In genomic region chr6:125192841-125193240, GRCm38 (mm10) we compare ENCODE assay signal across 9 mouse cellular contexts. TPM values are rescaled to one million over a fixed set of nuclear protein-coding genes. Genes with fewer than 3 reads are reported as not detected.
DNase-seq lines count a peak whose midpoint lies in the region; ATAC-seq lines count a peak whose summit lies in the region.
"Had no signal": no experiment of that assay in that cellular context is flagged by ENCODE, and none has a peak within 500 bp of the region (broad histone marks: within the 10 kb centered on the region; RNA-seq: fewer than 3 reads in every experiment).

No protein-coding gene starts in this region.

- no peak for DNase-seq in kidney, postnatal 25 days
- DNase-seq in adipocyte (ENCODE audit: low spot score), result peak; percentile 48
- DNase-seq in hindbrain, embryonic 11.5 days (ENCODE audit: low spot score), result no peak
- no peak for DNase-seq in ovary, postnatal 10 days (ENCODE audit: low spot score)
- no peak for DNase-seq in left cerebral cortex, adult 11 months (ENCODE audit: low spot score)
- DNase-seq in adrenal gland, postnatal 4 days (ENCODE audit: low spot score in 2 of 2), result no peak
- DNase-seq: lung, postnatal 14 days had no signal

- 38% methylated on average over 5 of the region's 5 CpGs for WGBS in kidney, embryonic 14.5 days
- WGBS in hindbrain, embryonic 11.5 days, result 51% methylated on average over 5 of the region's 5 CpGs
- 49% methylated on average over 5 of the region's 5 CpGs for whole genome bisulfite sequencing in midbrain, embryonic 12.5 days

- peak overlapping the region; percentile 79 for H3K4me3 ChIP-seq in kidney, embryonic 14.5 days (ENCODE audit: low read length)
- peak overlapping the region; percentile 56 for H3K4me3 ChIP-seq in hindbrain, embryonic 11.5 days (ENCODE audit: low read depth, low read length)
- peak overlapping the region; percentile 72 for H3K4me3 ChIP-seq in midbrain, embryonic 12.5 days

- H3K9ac ChIP-seq in kidney, embryonic 14.5 days (ENCODE audit: low read depth, low read length), result peak overlapping the region; percentile 81
- peak overlapping the region; percentile 77 for H3K9ac ChIP-seq in hindbrain, embryonic 11.5 days (ENCODE audit: low read depth, low read length)
- H3K9ac ChIP-seq in midbrain, embryonic 12.5 days (replicated peaks), result peak overlapping the region; percentile 85

- H3K4me2 ChIP-seq in kidney, embryonic 14.5 days (replicated peaks; ENCODE audit: low read depth, low read length), result peak overlapping the region; percentile 63
- H3K4me2 ChIP-seq in hindbrain, embryonic 11.5 days (replicated peaks; ENCODE audit: low read depth, low read length), result peak overlapping the region; percentile 56
- H3K4me2 ChIP-seq in midbrain, embryonic 12.5 days (replicated peaks), result peak overlapping the region; percentile 88

- H3K4me1 ChIP-seq in kidney, embryonic 14.5 days (ENCODE audit: control insufficient read depth, insufficient read depth, low read length), result peaks cover 6% of the 10 kb centered on the region; the same call in 1 of the 2 replicates
- peaks cover 3% of the 10 kb centered on the region; the same call in 1 of the 2 replicates for H3K4me1 ChIP-seq in hindbrain, embryonic 11.5 days (replicated peaks; ENCODE audit: control insufficient read depth, insufficient read depth, low read length)
- H3K4me1 ChIP-seq in midbrain, embryonic 12.5 days, result peaks cover 21% of the 10 kb centered on the region

- ATAC-seq in kidney, embryonic 14.5 days (ENCODE audit: low FRiP score, low TSS enrichment), result no peak
- no peak for ATAC-seq in hindbrain, embryonic 11.5 days (ENCODE audit: low FRiP score)
- no peak for ATAC-seq in midbrain, embryonic 12.5 days (ENCODE audit: low FRiP score, low read depth)

- H3K27me3 ChIP-seq in kidney, embryonic 14.5 days (ENCODE audit: control insufficient read depth, insufficient read depth, low read length), result no peaks in the 10 kb centered on the region
- H3K27me3 ChIP-seq in hindbrain, embryonic 11.5 days (ENCODE audit: control insufficient read depth, insufficient read depth, low read length), result no peaks in the 10 kb centered on the region
- no peaks in the 10 kb centered on the region for H3K27me3 ChIP-seq in midbrain, embryonic 12.5 days

- H3K9me3 ChIP-seq in kidney, embryonic 14.5 days (ENCODE audit: control insufficient read depth, low read length), result no peaks in the 10 kb centered on the region
- H3K9me3 ChIP-seq in hindbrain, embryonic 11.5 days (ENCODE audit: control insufficient read depth, low read length), result no peaks in the 10 kb centered on the region
- H3K9me3 ChIP-seq in midbrain, embryonic 12.5 days, result no peaks in the 10 kb centered on the region

- peak overlapping the region; percentile 100; the same call in 1 of the 2 replicates for H3K27ac ChIP-seq in kidney, embryonic 14.5 days (ENCODE audit: low read depth, low read length)
- peak overlapping the region; percentile 96; the same call in 1 of the 2 replicates for H3K27ac ChIP-seq in hindbrain, embryonic 11.5 days (ENCODE audit: low read depth, low read length)
- peak overlapping the region; percentile 99 for H3K27ac ChIP-seq in midbrain, embryonic 12.5 days (replicated peaks)

- H3K36me3 ChIP-seq in kidney, embryonic 14.5 days (ENCODE audit: control insufficient read depth, insufficient read depth, low read length), result peaks cover 38% of the 10 kb centered on the region
- 0 out of 2 replicates have a peak, but pooled peaks cover 4% of the 10 kb centered on the region for H3K36me3 ChIP-seq in hindbrain, embryonic 11.5 days (ENCODE audit: control insufficient read depth, insufficient read depth, low read length)
- H3K36me3 ChIP-seq in midbrain, embryonic 12.5 days, result peaks cover 39% of the 10 kb centered on the region

RNA-seq across cellular contexts. Expression of gene Mrpl51, which starts 1.2 kb away (rescaled TPM):
- 203 and 238 TPM in 2 replicates for polyA plus RNA-seq in kidney, embryonic 14.5 days (2014; fragmentation: Nextera tagmentation; extraction: Ambion mirVana)
- 184 and 189 TPM in 2 replicates for polyA plus RNA-seq in hindbrain, embryonic 11.5 days (2014; fragmentation: Nextera tagmentation; extraction: Ambion mirVana)
- 165 and 172 TPM in 2 replicates for polyA plus RNA-seq in midbrain, embryonic 12.5 days (2016; fragmentation: Nextera tagmentation; extraction: Ambion mirVana)
- total RNA-seq in adrenal gland, postnatal 4 days (2021), result 100 to 1,000 TPM; 155 to 168 TPM

RNA-seq across cellular contexts. Expression of gene Ncapd2, which starts 1.3 kb away (rescaled TPM):
- polyA plus RNA-seq in kidney, embryonic 14.5 days (2014; fragmentation: Nextera tagmentation; extraction: Ambion mirVana), result 99.6 and 150 TPM in 2 replicates
- polyA plus RNA-seq in hindbrain, embryonic 11.5 days (2014; fragmentation: Nextera tagmentation; extraction: Ambion mirVana), result 109 and 110 TPM in 2 replicates
- polyA plus RNA-seq in midbrain, embryonic 12.5 days (2016; fragmentation: Nextera tagmentation; extraction: Ambion mirVana), result 183 and 192 TPM in 2 replicates
- 100 to 1,000 TPM in 1 of 2 experiments, 10 to 100 TPM in 1; 95.5 to 107 TPM for total RNA-seq in adrenal gland, postnatal 4 days (2021)

RNA-seq across cellular contexts. Expression of gene Vamp1, which starts 22.5 kb away (rescaled TPM):
- polyA plus RNA-seq in kidney, embryonic 14.5 days (2014; fragmentation: Nextera tagmentation; extraction: Ambion mirVana), result 2.0 and 3.5 TPM in 2 replicates
- 1.7 and 2.3 TPM in 2 replicates for polyA plus RNA-seq in hindbrain, embryonic 11.5 days (2014; fragmentation: Nextera tagmentation; extraction: Ambion mirVana)
- polyA plus RNA-seq in midbrain, embryonic 12.5 days (2016; fragmentation: Nextera tagmentation; extraction: Ambion mirVana), result 4.7 and 5.3 TPM in 2 replicates
- 10 to 100 TPM; 42.5 to 44.0 TPM for total RNA-seq in adrenal gland, postnatal 4 days (2021)

RNA-seq across cellular contexts. Expression of gene Gapdh, which starts 26.6 kb away (rescaled TPM):
- 2,196 and 2,293 TPM in 2 replicates for polyA plus RNA-seq in kidney, embryonic 14.5 days (2014; fragmentation: Nextera tagmentation; extraction: Ambion mirVana)
- 2,070 and 2,095 TPM in 2 replicates for polyA plus RNA-seq in hindbrain, embryonic 11.5 days (2014; fragmentation: Nextera tagmentation; extraction: Ambion mirVana)
- 1,933 and 1,972 TPM in 2 replicates for polyA plus RNA-seq in midbrain, embryonic 12.5 days (2016; fragmentation: Nextera tagmentation; extraction: Ambion mirVana)
- total RNA-seq in adrenal gland, postnatal 4 days (2021), result 1,000 to 10,000 TPM; 1,146 to 1,218 TPM

RNA-seq across cellular contexts. Expression of gene Tapbpl, which starts 38.8 kb away (rescaled TPM):
- 2.0 and 4.5 TPM in 2 replicates for polyA plus RNA-seq in kidney, embryonic 14.5 days (2014; fragmentation: Nextera tagmentation; extraction: Ambion mirVana)
- polyA plus RNA-seq in hindbrain, embryonic 11.5 days (2014; fragmentation: Nextera tagmentation; extraction: Ambion mirVana), result 1.0 and 2.2 TPM in 2 replicates
- 1.9 and 2.5 TPM in 2 replicates for polyA plus RNA-seq in midbrain, embryonic 12.5 days (2016; fragmentation: Nextera tagmentation; extraction: Ambion mirVana)
- 10 to 100 TPM; 10.2 to 11.3 TPM for total RNA-seq in adrenal gland, postnatal 4 days (2021)
